Mouse (Mus musculus) CH12.LX (cell line): Measurements from ENCODE around the gene Pcyt2. TPM values are rescaled to one million over a fixed set of nuclear protein-coding genes. Genes with fewer than 3 reads are reported as not detected.
A peak's percentile ranks its signal among the peaks of the same experiment; 100 is the strongest.

Source experiments
- DNase-seq: peaks from one replicate; pipeline ENCODE4 v3.0.0-alpha.2; 2013; ENCODE audit errors: extremely low read depth
- H3K27ac ChIP-seq: 2 replicates; pipeline ENCODE4 v1.5.1; 2012; ENCODE audit warnings: low read depth, mild to moderate bottlenecking, control low read depth, moderate library complexity; ENCODE audit not compliant: insufficient read depth
- H3K27me3 ChIP-seq: replicated peaks from 2 replicates; pipeline ENCODE3; 2012; ENCODE audit warnings: inconsistent platforms
- H3K36me3 ChIP-seq, 2 experiments: replicated peaks in 1 of 2; 2 replicates each; pipeline versions ENCODE3 to v1.6.1; 2012; ENCODE audit warnings: inconsistent platforms in 1 of 2, low read length in 1 of 2, mild to moderate bottlenecking in 1 of 2, mixed read lengths in 1 of 2, moderate library complexity in 1 of 2; ENCODE audit not compliant: control insufficient read depth in 1 of 2, insufficient read depth in 1 of 2
- H3K4me1 ChIP-seq, 2 experiments: 2 replicates each; pipeline ENCODE4 v1.6.1; 2012; ENCODE audit warnings: inconsistent platforms in 1 of 2, moderate library complexity in 1 of 2; ENCODE audit not compliant: insufficient read depth in 2 of 2, control insufficient read depth in 1 of 2
- H3K4me2 ChIP-seq: 2 replicates; pipeline ENCODE4 v1.6.1; 2012; ENCODE audit warnings: low read depth, mild to moderate bottlenecking, control low read depth; ENCODE audit not compliant: poor library complexity, insufficient read depth, severe bottlenecking
- H3K4me3 ChIP-seq, 3 experiments: fragments of 150-350 bp in 1 of 3; sonication (generic) in 1 of 3; replicated peaks in 1 of 3; 2 replicates each; pipeline versions ENCODE3 to v1.5.1; 2011 to 2012; ENCODE audit warnings: low read depth in 2 of 3, low read length in 2 of 3, mild to moderate bottlenecking in 2 of 3, moderate library complexity in 2 of 3, control low read depth in 1 of 3, improper control_type of control experiment in 1 of 3, inconsistent platforms in 1 of 3, mixed read lengths in 1 of 3; ENCODE audit not compliant: poor library complexity in 1 of 3
- H3K79me2 ChIP-seq: replicated peaks from 2 replicates; pipeline ENCODE4 v1.6.1; 2012; ENCODE audit warnings: mild to moderate bottlenecking, moderate library complexity; ENCODE audit not compliant: control insufficient read depth, poor library complexity, insufficient read depth, severe bottlenecking; ENCODE audit errors: extremely low read depth
- H3K9ac ChIP-seq: 2 replicates; pipeline ENCODE4 v1.6.1; 2012; ENCODE audit warnings: low read depth, mild to moderate bottlenecking, control low read depth, moderate library complexity; ENCODE audit not compliant: insufficient read depth
- H3K9me3 ChIP-seq: replicated peaks from 2 replicates; pipeline ENCODE3; 2012; ENCODE audit warnings: low read length, inconsistent platforms, mixed read lengths
- BHLHE40 ChIP-seq: IDR thresholded peaks from 2 replicates; pipeline ENCODE4 v1.6.1; 2011; ENCODE audit warnings: mild to moderate bottlenecking, low read depth, low read length, improper control_type of control experiment
- CHD1 ChIP-seq: IDR thresholded peaks from 2 replicates; pipeline ENCODE4 v1.6.1; 2012; ENCODE audit warnings: low read depth, low read length, improper control_type of control experiment, inconsistent platforms
- CHD2 ChIP-seq: IDR thresholded peaks from 2 replicates; pipeline ENCODE4 v1.6.1; 2011; ENCODE audit warnings: low read length, improper control_type of control experiment
- CTCF ChIP-seq, 2 experiments: IDR thresholded peaks in 1 of 2; conservative IDR thresholded peaks in 1 of 2; 2 replicates each; pipeline ENCODE4 v1.5.1; 2011 to 2012; ENCODE audit warnings: low read depth in 2 of 2, low read length in 2 of 2, improper control_type of control experiment in 1 of 2, inconsistent platforms in 1 of 2, mild to moderate bottlenecking in 1 of 2, moderate library complexity in 1 of 2
- ELF1 ChIP-seq: IDR thresholded peaks from 2 replicates; pipeline ENCODE4 v1.6.1; 2014; ENCODE audit warnings: low read depth, mild to moderate bottlenecking, inconsistent platforms, low read length, improper control_type of control experiment
- ETS1 ChIP-seq: conservative IDR thresholded peaks from 2 replicates; pipeline ENCODE4 v1.6.1; 2012; ENCODE audit warnings: low read depth, mild to moderate bottlenecking, inconsistent platforms, low read length, improper control_type of control experiment, moderate library complexity
- HCFC1 ChIP-seq: IDR thresholded peaks from 2 replicates; pipeline ENCODE4 v1.6.1; 2012; ENCODE audit warnings: low read depth, mild to moderate bottlenecking, inconsistent platforms, low read length, improper control_type of control experiment
- IRF4 ChIP-seq: IDR thresholded peaks from 2 replicates; pipeline ENCODE4 v1.6.1; 2014; ENCODE audit warnings: low read depth, mild to moderate bottlenecking, inconsistent platforms, low read length, improper control_type of control experiment
- KAT2A ChIP-seq: IDR thresholded peaks from 2 replicates; pipeline ENCODE4 v1.6.1; 2012; ENCODE audit warnings: low read length, improper control_type of control experiment, inconsistent platforms; ENCODE audit not compliant: insufficient replicate concordance
- MAFK ChIP-seq: IDR thresholded peaks from 2 replicates; pipeline ENCODE4 v1.6.1; 2011; ENCODE audit warnings: low read length, improper control_type of control experiment; ENCODE audit not compliant: insufficient replicate concordance
- MAZ ChIP-seq: IDR thresholded peaks from 2 replicates; pipeline ENCODE4 v1.6.1; 2012; ENCODE audit warnings: low read depth, mild to moderate bottlenecking, inconsistent platforms, low read length, improper control_type of control experiment, moderate library complexity
- MXI1 ChIP-seq: IDR thresholded peaks from 2 replicates; pipeline ENCODE4 v1.6.1; 2011; ENCODE audit warnings: mild to moderate bottlenecking, low read depth, low read length, improper control_type of control experiment
- MYC ChIP-seq: IDR thresholded peaks from 2 replicates; pipeline ENCODE4 v1.6.1; 2011; ENCODE audit warnings: low read depth, mild to moderate bottlenecking, improper control_type of control experiment, low read length
- NRF1 ChIP-seq: IDR thresholded peaks from 2 replicates; pipeline ENCODE4 v1.6.1; 2014; ENCODE audit warnings: low read depth, mild to moderate bottlenecking, inconsistent platforms, low read length, improper control_type of control experiment, moderate library complexity
- PAX5 ChIP-seq: IDR thresholded peaks from 2 replicates; pipeline ENCODE4 v1.6.1; 2012; ENCODE audit warnings: low read length, inconsistent platforms, mixed read lengths
- POLR2A ChIP-seq: IDR thresholded peaks from 2 replicates; pipeline ENCODE4 v1.6.1; 2011; ENCODE audit warnings: low read depth, mild to moderate bottlenecking, improper control_type of control experiment, low read length
- RCOR1 ChIP-seq: conservative IDR thresholded peaks from 2 replicates; pipeline ENCODE4 v1.6.1; 2012; ENCODE audit warnings: low read depth, mild to moderate bottlenecking, inconsistent platforms, low read length, improper control_type of control experiment
- SIN3A ChIP-seq: IDR thresholded peaks from 2 replicates; pipeline ENCODE4 v1.6.1; 2012; ENCODE audit warnings: low read length, improper control_type of control experiment, inconsistent platforms
- SMC3 ChIP-seq: IDR thresholded peaks from 2 replicates; pipeline ENCODE4 v1.6.1; 2011; ENCODE audit warnings: low read depth, low read length, improper control_type of control experiment
- TCF12 ChIP-seq: IDR thresholded peaks from 2 replicates; pipeline ENCODE4 v1.6.1; 2014; ENCODE audit warnings: low read depth, mild to moderate bottlenecking, inconsistent platforms, low read length, improper control_type of control experiment
- UBTF ChIP-seq: IDR thresholded peaks from 2 replicates; pipeline ENCODE4 v1.6.1; 2012; ENCODE audit warnings: low read depth, mild to moderate bottlenecking, inconsistent platforms, low read length, improper control_type of control experiment, moderate library complexity
- ZMIZ1 ChIP-seq: IDR thresholded peaks from 2 replicates; pipeline ENCODE4 v1.6.1; 2012; ENCODE audit warnings: low read depth, mild to moderate bottlenecking, inconsistent platforms, low read length, improper control_type of control experiment
- dilution Hi-C: fragments of 300-500 bp; cut with MboI; formaldehyde crosslinking; loops from 2 replicates; pipeline ENCODE4 v1.14.3; 2020; ENCODE audit warnings: low sequenced_read_pairs; ENCODE audit not compliant: extremely low pct_unique_long_range_greater_than_20kb, extremely low pct_ligation_motif_present
- in situ Hi-C: fragments of 300-500 bp; cut with MboI; formaldehyde crosslinking; loops from 3 replicates; pipeline ENCODE4 v1.14.3; 2019; ENCODE audit warnings: low sequenced_read_pairs, low pct_ligation_motif_present, low pct_unique_long_range_greater_than_20kb, mixed read lengths
- polyA plus RNA-seq: library from polyadenylated mRNA; unstranded; fragments of >175 nt; gene quantifications from 2 replicates; pipeline ENCODE4 v1.2.1, GENCODE M21; 2012; ENCODE audit warnings: low read depth; ENCODE audit not compliant: insufficient read length
- total RNA-seq, 2 experiments: library from RNA; depleted of rRNA; stranded (reverse); fragments of 300-350 nt in 1 of 2; fragments of >200 nt in 1 of 2; gene quantifications; 2 replicates each; pipeline ENCODE4 v1.2.3; 2012 to 2014

Pcyt2 gene
- total and polyA plus RNA-seq, 3 experiments: 154 to 166 (median 155) TPM

DNA sequence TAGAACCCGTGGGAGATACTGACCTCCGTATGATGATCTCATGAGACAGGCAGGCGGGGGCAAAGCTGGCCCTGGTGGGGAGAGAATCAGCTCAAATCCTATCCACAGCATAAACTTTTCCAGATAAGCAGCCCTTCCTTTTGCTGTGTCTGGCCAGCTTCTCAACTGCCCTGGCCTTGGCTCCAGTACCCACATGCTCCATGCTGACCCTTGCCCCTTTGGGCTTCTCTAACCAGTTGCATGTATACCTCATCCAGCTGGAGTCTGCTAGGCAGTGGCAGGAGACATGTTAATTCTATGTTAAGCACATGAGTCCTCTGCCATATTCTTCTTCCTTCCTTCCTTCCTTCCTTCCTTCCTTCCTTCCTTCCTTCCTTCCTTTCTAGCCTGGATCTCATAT, 37.0 kb upstream of the Pcyt2 start:
- Histone ChIP-seq H3K27me3 (peaks cover 53% of the 10 kb centered on the region), H3K9me3 (peaks cover under 1% of the 10 kb centered on the region)
- dilution Hi-C loops: no loop called here

DNA sequence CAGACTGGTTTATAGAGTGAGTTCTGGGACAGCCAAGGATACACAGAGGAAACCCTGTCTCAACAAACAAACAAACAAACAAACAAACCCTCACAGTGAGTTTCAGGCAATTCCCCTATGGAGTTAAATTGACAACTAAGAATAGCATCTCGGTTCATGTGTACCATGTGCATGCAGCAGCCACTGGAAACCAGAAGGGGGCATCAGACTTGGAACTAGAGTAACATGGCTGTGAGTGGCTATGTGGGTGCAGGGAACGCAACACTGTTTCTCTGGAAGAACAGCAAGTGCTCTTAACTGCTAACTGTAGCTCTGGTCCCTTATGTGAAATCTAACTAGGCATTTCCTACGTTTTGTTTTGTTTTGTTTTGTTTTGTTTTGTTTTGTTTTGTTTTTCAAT, 34.1 kb upstream of the Pcyt2 start:
- no peaks in the 10 kb centered on the region for H3K9me3 ChIP-seq
- no peaks in the 10 kb centered on the region for H3K79me2 ChIP-seq
- no peak overlapping the region for H3K9ac ChIP-seq
- H3K4me1 ChIP-seq: peaks cover 11 to 22% of the 10 kb centered on the region in 2 experiments
- in situ Hi-C loops: no loop called here
- peaks cover 28% of the 10 kb centered on the region for H3K27me3 ChIP-seq
- no peak overlapping the region for H3K27ac ChIP-seq
- no peak overlapping the region for H3K4me2 ChIP-seq
- H3K4me3 ChIP-seq: no peak overlapping the region
- TF ChIP-seq MYC (0 out of 2 replicates have a peak, but pooled peaks have one; percentile 22), UBTF (no peak), RCOR1 (no peak), KAT2A (no peak), MAFK (no peak), CTCF (conservative IDR thresholded peaks at IDR 0.05 in 1 of 2, IDR thresholded peaks at IDR 0.05 in 1 of 2; ENCODE audit: low read depth in 2 of 2, low read length in 2 of 2) (peak; percentile 31 to 63; a peak in 3 of 4 replicates), MXI1 (no peak), PAX5 (no peak), SIN3A (no peak), SMC3 (peak; percentile 49), BHLHE40 (no peak), HCFC1 (no peak)
- dilution Hi-C loops: no loop called here
- DNase-seq: no peak
- H3K36me3 ChIP-seq: no peaks in the 10 kb centered on the region

More for the DNA sequence above, 37.0 kb upstream of the Pcyt2 start:
- Histone ChIP-seq H3K27ac (no peak overlapping the region), H3K36me3 (no peaks in the 10 kb centered on the region)
- TF ChIP-seq IRF4: no peak
- TF ChIP-seq POLR2A: no peak
- TF ChIP-seq NRF1: no peak
- no peak for TF ChIP-seq PAX5
- no peak for TF ChIP-seq MAZ
- no peak for TF ChIP-seq CHD1
- no peak for TF ChIP-seq TCF12
- TF ChIP-seq ZMIZ1: no peak
- no peak for TF ChIP-seq ELF1
- no peak for TF ChIP-seq ETS1
- TF ChIP-seq CHD2: no peak
- no peak for TF ChIP-seq MAFK
- TF ChIP-seq, all 38 proteins: peak for 0
- Histone ChIP-seq H3K4me3 (no peak overlapping the region), H3K79me2 (no peaks in the 10 kb centered on the region), H3K4me2 (no peak overlapping the region), H3K9ac (no peak overlapping the region), H3K4me1 (peaks cover 0 to 14% of the 10 kb centered on the region in 2 experiments; a peak in 3 of 4 replicates)
- in situ Hi-C loops: no loop called here
- DNase-seq: no peak
